Mouse (Mus musculus) intestine, embryonic 15.5 days (tissue): ENCODE measurements around the gene P2rx3. TPM values are rescaled to one million over a fixed set of nuclear protein-coding genes. Genes with fewer than 3 reads are reported as not detected.

Source experiments
- ATAC-seq: fragments of 200-750 bp; cut with Nextera tagmentation; 2 replicates; pipeline ENCODE4 v1.8.0; 2017; ENCODE audit warnings: moderate TSS enrichment, moderate library complexity
- H3K27ac ChIP-seq: fragments of 300-500 bp; sonication (generic); 2 replicates; pipeline ENCODE4 v1.5.1; 2015; ENCODE audit warnings: mild to moderate bottlenecking, inconsistent platforms
- H3K27me3 ChIP-seq: fragments of 300-500 bp; sonication (generic); replicated peaks from 2 replicates; pipeline ENCODE4 v1.6.1; 2015; ENCODE audit warnings: inconsistent platforms
- H3K36me3 ChIP-seq: fragments of 300-500 bp; sonication (generic); 2 replicates; pipeline ENCODE4 v1.6.1; 2015; ENCODE audit warnings: inconsistent platforms
- H3K4me1 ChIP-seq: fragments of 300-500 bp; sonication (generic); replicated peaks from 2 replicates; pipeline ENCODE4 v1.6.1; 2015; ENCODE audit warnings: inconsistent platforms
- H3K4me2 ChIP-seq: fragments of 300-500 bp; sonication (generic); replicated peaks from 2 replicates; pipeline ENCODE4 v1.6.1; 2015; ENCODE audit warnings: mild to moderate bottlenecking, inconsistent platforms
- H3K4me3 ChIP-seq: fragments of 300-500 bp; sonication (generic); replicated peaks from 2 replicates; pipeline ENCODE4 v1.5.1; 2015; ENCODE audit warnings: inconsistent platforms
- H3K9ac ChIP-seq: fragments of 300-500 bp; sonication (generic); 2 replicates; pipeline ENCODE4 v1.6.1; 2015; ENCODE audit warnings: inconsistent platforms
- H3K9me3 ChIP-seq: fragments of 300-500 bp; sonication (generic); 2 replicates; pipeline ENCODE4 v1.6.1; 2016; ENCODE audit warnings: inconsistent platforms
- WGBS: fragments of 180-500 bp; shearing (Covaris S2); methylation state at CpG from one replicate; pipeline ENCODE4 v1.1.7; 2015; 5-methylcytosine and 5-hydroxymethylcytosine counted together
- polyA plus RNA-seq: library from polyadenylated mRNA; unstranded; fragments of >200 nt; fragmentation: Nextera tagmentation; extraction: Ambion mirVana; gene quantifications from 2 replicates; pipeline ENCODE4 v1.2.1, GENCODE M21; 2015

The P2rx3 gene
- polyA plus RNA-seq, 1 experiment from 2014 or later: 1.0 TPM

DNA sequence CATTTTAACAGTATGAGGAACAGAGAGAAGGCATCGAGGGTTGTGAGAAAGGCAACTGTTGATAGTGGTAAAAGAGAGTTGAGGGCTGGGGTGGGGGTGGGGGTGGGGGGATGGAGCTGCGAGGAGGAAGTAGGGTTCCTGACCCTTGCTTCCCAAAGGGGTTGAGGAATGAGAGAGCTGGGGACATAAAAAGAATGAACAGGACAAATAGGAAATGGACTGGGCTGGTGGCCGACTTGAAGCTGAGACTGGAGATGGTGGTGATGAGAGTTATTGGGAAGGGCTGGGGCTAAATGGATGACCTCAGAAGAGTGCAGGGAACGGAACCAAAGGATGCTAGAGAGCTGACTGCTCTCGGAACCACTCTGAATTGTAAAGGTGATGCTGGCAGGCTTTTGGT is 19.4 kb upstream of the P2rx3 start:
- no peak for ATAC-seq
- Histone ChIP-seq H3K4me1 (peaks cover 36% of the 10 kb centered on the region), H3K27me3 (no peaks in the 10 kb centered on the region), H3K4me2 (no peak overlapping the region), H3K9ac (no peak overlapping the region), H3K9me3 (no peaks in the 10 kb centered on the region), H3K36me3 (peaks cover 39% of the 10 kb centered on the region), H3K27ac (no peak overlapping the region), H3K4me3 (no peak overlapping the region)
- 64% methylated on average over 5 of the region's 5 CpGs for WGBS

DNA sequence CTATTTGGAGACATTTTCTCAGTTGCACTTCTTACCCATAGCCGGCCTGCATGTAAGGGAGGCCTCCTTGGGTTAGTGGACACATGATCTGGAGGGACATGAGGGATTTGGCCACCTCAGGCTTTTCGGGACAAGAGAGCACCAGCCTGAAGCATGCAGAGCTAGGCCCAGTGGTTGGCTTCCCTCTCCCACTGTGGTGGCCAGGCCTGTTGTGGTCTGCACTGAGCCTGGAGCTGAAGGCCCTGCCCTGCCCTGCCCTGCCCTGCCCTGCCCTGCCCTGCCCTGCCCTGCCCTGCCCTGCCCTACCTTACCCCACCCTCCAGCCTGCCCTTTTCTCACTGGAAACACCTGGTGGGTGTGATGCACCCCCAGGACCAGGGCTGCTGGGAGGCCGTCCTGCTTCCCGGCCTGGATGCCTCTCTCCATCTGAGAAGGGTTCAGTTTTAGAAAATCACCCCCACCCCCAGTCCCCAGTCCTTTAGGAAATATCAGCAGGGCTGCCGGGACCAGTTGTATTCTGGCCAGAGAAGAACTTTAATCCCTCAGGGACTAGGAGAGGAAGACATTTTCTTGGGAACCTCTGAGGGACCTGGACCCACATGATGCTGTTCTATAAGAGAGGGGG is 16.0 kb upstream of the P2rx3 start:
- ATAC-seq: no peak
- peaks cover 27% of the 10 kb centered on the region for H3K36me3 ChIP-seq
- WGBS: 79% methylated on average over 5 of the region's 5 CpGs
- peak overlapping the region; percentile 59; the same call in 1 of the 2 replicates for H3K4me2 ChIP-seq
- no peaks in the 10 kb centered on the region for H3K27me3 ChIP-seq
- no peak overlapping the region for H3K9ac ChIP-seq
- H3K9me3 ChIP-seq: no peaks in the 10 kb centered on the region
- H3K4me3 ChIP-seq: no peak overlapping the region
- H3K27ac ChIP-seq: peak overlapping the region; percentile 13; the same call in 1 of the 2 replicates
- peaks cover 47% of the 10 kb centered on the region for H3K4me1 ChIP-seq

- Histone ChIP-seq H3K36me3 (peaks cover 30% of the 10 kb centered on the region), H3K9me3 (no peaks in the 10 kb centered on the region), H3K4me3 (peak overlapping the region; percentile 40), H3K4me1 (peaks cover 53% of the 10 kb centered on the region), H3K27me3 (no peaks in the 10 kb centered on the region), H3K27ac (peak overlapping the region; percentile 92), H3K9ac (peak overlapping the region; percentile 54), H3K4me2 (peak overlapping the region; percentile 59)
- peak; percentile 44 for ATAC-seq
- 32% methylated on average over 9 of the region's 9 CpGs for WGBS
Observed at GRCm38 (mm10) chr2:85050746-85051145, 13.5 kb upstream of the P2rx3 start.

DNA sequence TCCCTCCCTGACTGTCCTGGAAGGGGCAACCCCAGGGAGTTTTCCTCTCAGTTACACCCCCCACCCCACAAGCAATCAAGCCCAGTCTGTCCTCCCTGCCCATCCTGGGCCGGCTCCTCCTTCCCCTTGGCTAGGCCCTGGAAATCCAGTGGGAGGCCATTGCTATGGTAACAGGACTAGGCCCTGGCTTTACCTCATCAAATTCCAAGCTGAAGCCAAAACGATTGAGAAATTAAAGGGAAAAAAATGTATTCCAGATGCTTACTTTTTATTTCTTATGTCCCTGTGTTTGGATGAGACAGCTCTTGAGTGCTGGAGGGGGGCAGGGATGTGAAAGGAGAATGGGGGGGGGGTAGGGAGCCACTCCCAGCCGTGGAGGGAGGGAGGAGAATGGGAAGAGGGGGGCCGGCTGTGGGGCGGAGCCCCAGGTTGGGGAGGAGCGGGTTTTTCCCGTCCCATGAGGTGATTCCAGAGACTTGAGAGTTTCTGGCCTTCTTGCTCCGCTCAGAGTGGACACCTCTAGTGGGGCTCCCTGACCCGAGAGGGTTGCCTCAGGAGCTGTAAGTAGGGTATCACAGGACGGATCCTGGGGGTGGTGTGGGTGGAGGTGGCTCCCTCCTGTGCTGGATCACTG is 12.9 kb upstream of the P2rx3 start:
- H3K36me3 ChIP-seq: peaks cover 30% of the 10 kb centered on the region

GRCm38 (mm10) chr2:85049277-85049676 is 12.0 kb upstream of the P2rx3 start:
- no peak overlapping the region for H3K9ac ChIP-seq
- ATAC-seq: no peak
- H3K4me1 ChIP-seq: peaks cover 52% of the 10 kb centered on the region
- WGBS: 73% methylated on average over 4 of the region's 4 CpGs
- no peaks in the 10 kb centered on the region for H3K27me3 ChIP-seq
- peak overlapping the region; percentile 69; the same call in 1 of the 2 replicates for H3K4me3 ChIP-seq
- no peaks in the 10 kb centered on the region for H3K9me3 ChIP-seq
- H3K36me3 ChIP-seq: peaks cover 30% of the 10 kb centered on the region
- peak overlapping the region; percentile 59 for H3K4me2 ChIP-seq
- peak overlapping the region; percentile 92 for H3K27ac ChIP-seq

More for the DNA sequence above, 12.9 kb upstream of the P2rx3 start:
- WGBS: 7% methylated on average over 10 of the region's 10 CpGs
- Histone ChIP-seq H3K4me1 (peaks cover 52% of the 10 kb centered on the region), H3K9ac (peak overlapping the region; percentile 54), H3K9me3 (no peaks in the 10 kb centered on the region), H3K27ac (peak overlapping the region; percentile 92), H3K4me3 (peak overlapping the region; percentile 40), H3K4me2 (peak overlapping the region; percentile 59), H3K27me3 (no peaks in the 10 kb centered on the region)
- ATAC-seq: peak; percentile 22

DNA sequence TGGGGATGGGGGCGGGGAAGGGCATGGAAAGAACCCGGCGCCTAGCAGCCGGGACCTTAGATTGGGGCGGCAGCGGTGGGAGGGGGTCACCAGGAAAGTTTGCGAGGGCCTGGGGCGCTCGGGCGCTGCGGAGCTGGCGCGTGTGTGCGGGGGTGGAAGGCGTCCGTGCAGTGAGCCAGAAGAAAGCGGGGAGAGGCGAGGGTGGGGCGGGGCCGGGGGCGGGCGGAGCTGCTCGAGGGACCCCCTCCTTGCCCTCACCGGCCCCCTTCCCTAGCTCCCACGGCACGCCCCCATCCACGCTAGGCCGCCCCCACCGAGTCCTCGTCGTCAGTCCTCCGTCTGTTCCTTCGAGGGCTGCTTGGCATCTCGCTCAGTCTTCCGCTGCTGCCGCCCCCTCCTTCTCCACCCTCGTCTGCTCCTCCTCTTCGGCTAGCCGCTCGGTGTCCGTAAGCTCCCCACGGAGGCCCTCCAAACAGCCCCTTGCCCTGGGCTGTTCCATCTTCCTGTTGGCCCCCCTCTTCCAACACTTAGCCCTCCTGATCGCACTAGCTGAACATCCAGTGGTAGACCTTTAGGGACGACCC is 11.0 kb upstream of the P2rx3 start:
- H3K4me1 ChIP-seq: peaks cover 48% of the 10 kb centered on the region
- peaks cover 40% of the 10 kb centered on the region for H3K36me3 ChIP-seq
- peak overlapping the region; percentile 97 for H3K27ac ChIP-seq
- under 1% methylated on average over 32 of the region's 44 CpGs for WGBS
- H3K27me3 ChIP-seq: no peaks in the 10 kb centered on the region
- peak; percentile 60 for ATAC-seq
- H3K9ac ChIP-seq: peak overlapping the region; percentile 69
- no peaks in the 10 kb centered on the region for H3K9me3 ChIP-seq
- H3K4me3 ChIP-seq: peak overlapping the region; percentile 69
- peak overlapping the region; percentile 59 for H3K4me2 ChIP-seq

GRCm38 (mm10) chr2:85047596-85048167 is 10.4 kb upstream of the P2rx3 start, which contains the start of gene Tnks1bp1:
Gene Tnks1bp1, plus strand, starts transcription at chr2:85048022.
- H3K4me3 ChIP-seq: peak within 1 kb of the TSS; percentile 69
- ATAC-seq: peak; percentile 85
- peaks cover 45% of the 10 kb centered on the region for H3K36me3 ChIP-seq
- peaks cover 44% of the 10 kb centered on the region for H3K4me1 ChIP-seq
- H3K27me3 ChIP-seq: no peaks in the 10 kb centered on the region
- under 1% methylated on average over 41 of the region's 42 CpGs for WGBS
- H3K27ac ChIP-seq: peak within 1 kb of the TSS; percentile 97
- H3K4me2 ChIP-seq: peak within 1 kb of the TSS; percentile 59
- H3K9me3 ChIP-seq: no peaks in the 10 kb centered on the region
- peak within 1 kb of the TSS; percentile 69 for H3K9ac ChIP-seq

- WGBS: 51% methylated on average over 10 of the region's 10 CpGs
- no peak for ATAC-seq
- Histone ChIP-seq H3K27me3 (no peaks in the 10 kb centered on the region), H3K4me2 (peak overlapping the region; percentile 59), H3K4me1 (peaks cover 39% of the 10 kb centered on the region), H3K9me3 (no peaks in the 10 kb centered on the region), H3K9ac (peak overlapping the region; percentile 69), H3K27ac (peak overlapping the region; percentile 97), H3K4me3 (peak overlapping the region; percentile 69), H3K36me3 (peaks cover 44% of the 10 kb centered on the region)
Observed at GRCm38 (mm10) chr2:85047081-85047480, 9.8 kb upstream of the P2rx3 start.

DNA sequence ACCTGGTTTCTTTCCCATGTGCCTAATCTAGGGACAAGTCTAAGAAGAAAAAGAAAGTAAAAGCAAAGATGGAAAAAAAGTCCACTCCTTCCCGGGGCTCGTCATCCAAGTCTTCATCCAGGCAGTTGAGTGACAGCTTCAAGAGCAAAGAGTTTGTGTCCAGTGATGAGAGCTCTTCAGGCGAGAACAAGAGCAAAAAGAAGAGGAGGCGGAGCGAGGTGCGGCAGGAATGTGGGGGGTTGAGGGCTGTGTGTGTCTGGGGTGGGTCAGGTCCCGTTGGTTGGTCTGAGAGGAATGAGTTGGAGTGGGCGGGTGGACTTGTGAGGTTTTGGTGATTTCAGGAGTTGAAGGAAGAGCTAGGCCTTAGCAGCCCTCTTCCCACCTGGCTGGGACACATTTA is 9.0 kb upstream of the P2rx3 start:
- Histone ChIP-seq H3K4me3 (no peak overlapping the region), H3K9ac (no peak overlapping the region), H3K9me3 (no peaks in the 10 kb centered on the region), H3K4me1 (peaks cover 31% of the 10 kb centered on the region), H3K27ac (no peak overlapping the region), H3K4me2 (no peak overlapping the region), H3K36me3 (peaks cover 44% of the 10 kb centered on the region), H3K27me3 (no peaks in the 10 kb centered on the region)
- ATAC-seq: no peak
- WGBS: 85% methylated on average over 8 of the region's 8 CpGs

GRCm38 (mm10) chr2:85043623-85044022 is 6.4 kb upstream of the P2rx3 start:
- no peak overlapping the region for H3K4me3 ChIP-seq
- ATAC-seq: no peak
- H3K27ac ChIP-seq: no peak overlapping the region
- H3K9ac ChIP-seq: no peak overlapping the region
- H3K9me3 ChIP-seq: no peaks in the 10 kb centered on the region
- no peak overlapping the region for H3K4me2 ChIP-seq
- H3K4me1 ChIP-seq: peaks cover 8% of the 10 kb centered on the region; the same call in 1 of the 2 replicates
- WGBS: 90% methylated on average over 7 of the region's 7 CpGs
- no peaks in the 10 kb centered on the region for H3K27me3 ChIP-seq
- peaks cover 65% of the 10 kb centered on the region for H3K36me3 ChIP-seq

DNA sequence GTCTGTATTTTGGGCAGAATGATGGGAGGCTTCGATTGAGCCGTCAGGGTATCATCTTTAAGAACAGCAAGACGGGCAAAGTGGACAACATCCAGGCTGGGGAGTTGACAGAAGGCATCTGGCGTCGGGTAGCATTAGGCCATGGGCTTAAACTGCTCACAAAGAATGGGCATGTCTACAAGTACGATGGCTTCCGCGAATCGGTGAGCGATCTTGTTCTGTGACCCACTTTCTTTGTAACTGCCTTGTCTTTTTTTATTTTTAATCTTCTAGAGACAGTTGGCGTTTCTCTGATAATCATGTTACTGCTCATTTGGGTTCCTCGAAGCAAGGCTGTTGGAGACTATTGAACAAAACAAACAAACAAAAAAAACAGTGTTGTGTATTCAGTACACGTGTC is 1.1 kb upstream of the P2rx3 start:
- Histone ChIP-seq H3K27ac (no peak overlapping the region), H3K4me1 (0 out of 2 replicates have a peak, but pooled peaks cover 4% of the 10 kb centered on the region), H3K27me3 (no peaks in the 10 kb centered on the region), H3K4me3 (peak overlapping the region; percentile 83), H3K4me2 (peak overlapping the region; percentile 69), H3K9ac (peak overlapping the region; percentile 89), H3K36me3 (peaks cover 37% of the 10 kb centered on the region), H3K9me3 (no peaks in the 10 kb centered on the region)
- ATAC-seq: no peak
- 77% methylated on average over 13 of the region's 13 CpGs for WGBS

GRCm38 (mm10) chr2:85036507-85037046 is 685 bp downstream of the P2rx3 start:
- H3K27ac ChIP-seq: peak overlapping the region; percentile 51; the same call in 1 of the 2 replicates
- H3K36me3 ChIP-seq: peaks cover 25% of the 10 kb centered on the region
- no peaks in the 10 kb centered on the region for H3K9me3 ChIP-seq
- H3K4me1 ChIP-seq: 0 out of 2 replicates have a peak, but pooled peaks cover 4% of the 10 kb centered on the region
- H3K4me2 ChIP-seq: peak overlapping the region; percentile 69
- peak overlapping the region; percentile 83 for H3K4me3 ChIP-seq
- peak overlapping the region; percentile 89 for H3K9ac ChIP-seq
- peak; percentile 37 for ATAC-seq
- WGBS: 8% methylated on average over 11 of the region's 11 CpGs
- no peaks in the 10 kb centered on the region for H3K27me3 ChIP-seq
